Mouse (Mus musculus): ENCODE results near the gene Erp27. TPM values are rescaled to one million over a fixed set of nuclear protein-coding genes. Genes with fewer than 3 reads are reported as not detected.

The Erp27 gene
- polyA plus RNA-seq, 1 experiment from 2014 or later, result not detected

DNA sequence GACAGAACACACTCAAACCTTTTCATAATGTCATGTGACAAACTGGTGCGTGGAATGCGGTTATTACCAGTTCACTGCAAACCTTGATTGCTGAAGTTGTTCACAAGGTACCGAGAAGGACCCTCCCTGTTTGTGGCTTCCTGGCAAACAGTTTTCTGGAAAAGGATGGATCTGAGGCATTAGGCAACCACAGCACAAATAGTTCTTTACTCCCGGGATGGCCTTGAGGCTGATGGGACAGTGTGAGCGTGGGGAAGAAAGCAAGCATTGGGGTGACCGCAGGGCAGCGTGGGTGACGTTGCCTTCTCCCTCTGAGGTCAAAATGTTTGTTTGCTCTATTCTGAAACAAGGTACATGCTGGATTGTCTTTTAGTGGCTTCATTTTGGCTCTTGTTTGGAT is 32.7 kb upstream of the Erp27 start:
- Histone ChIP-seq H3K9ac (ENCODE audit: low read length) (no peak overlapping the region), H3K4me3 (ENCODE audit: low read depth, low read length) (no peak overlapping the region), H3K4me1 (replicated peaks; ENCODE audit: control insufficient read depth, insufficient read depth, low read length) (no peaks in the 10 kb centered on the region), H3K9me3 (ENCODE audit: control insufficient read depth, low read length) (no peaks in the 10 kb centered on the region), H3K4me2 (ENCODE audit: low read depth, low read length, severe bottlenecking) (no peak overlapping the region), H3K36me3 (ENCODE audit: control insufficient read depth, insufficient read depth, low read length) (no peaks in the 10 kb centered on the region), H3K27ac (ENCODE audit: low read depth, low read length) (no peak overlapping the region), H3K27me3 (ENCODE audit: control insufficient read depth, insufficient read depth, low read length) (no peaks in the 10 kb centered on the region)
- ATAC-seq (replicated peaks; ENCODE audit: low FRiP score) (no peak), DNase-seq (ENCODE audit: low spot score) (no peak)
- 86% methylated on average over 8 of the region's 8 CpGs for WGBS

DNA sequence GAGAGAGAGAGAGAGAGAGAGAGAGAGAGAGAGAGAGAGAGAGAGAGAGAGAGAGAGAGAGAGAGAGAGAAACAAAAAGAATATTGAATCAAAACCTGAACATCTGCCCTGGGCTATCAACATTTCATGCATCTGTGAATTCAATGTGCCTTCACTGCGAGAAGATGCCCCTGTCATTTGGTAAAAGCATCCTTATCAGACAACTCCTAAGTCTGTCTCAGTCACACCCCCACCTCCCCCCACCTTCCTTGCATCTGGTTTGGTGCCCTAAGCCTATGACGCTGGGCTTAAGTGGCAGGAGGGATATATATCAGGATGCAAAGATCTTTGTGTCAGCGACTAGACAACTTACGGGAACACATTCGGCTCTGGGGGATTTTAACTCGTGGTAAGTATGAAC is 32.2 kb upstream of the Erp27 start:
- DNase-seq (ENCODE audit: low spot score), result no peak
- Histone ChIP-seq H3K4me3 (ENCODE audit: low read depth, low read length) (no peak overlapping the region), H3K36me3 (ENCODE audit: control insufficient read depth, insufficient read depth, low read length) (no peaks in the 10 kb centered on the region), H3K4me1 (replicated peaks; ENCODE audit: control insufficient read depth, insufficient read depth, low read length) (no peaks in the 10 kb centered on the region), H3K9me3 (ENCODE audit: control insufficient read depth, low read length) (no peaks in the 10 kb centered on the region), H3K27ac (ENCODE audit: low read depth, low read length) (no peak overlapping the region), H3K27me3 (ENCODE audit: control insufficient read depth, insufficient read depth, low read length) (no peaks in the 10 kb centered on the region), H3K4me2 (ENCODE audit: low read depth, low read length, severe bottlenecking) (no peak overlapping the region), H3K9ac (ENCODE audit: low read length) (no peak overlapping the region)
- no peak for ATAC-seq (replicated peaks; ENCODE audit: low FRiP score)
- 90% methylated on average over 6 of the region's 6 CpGs for WGBS

DNA sequence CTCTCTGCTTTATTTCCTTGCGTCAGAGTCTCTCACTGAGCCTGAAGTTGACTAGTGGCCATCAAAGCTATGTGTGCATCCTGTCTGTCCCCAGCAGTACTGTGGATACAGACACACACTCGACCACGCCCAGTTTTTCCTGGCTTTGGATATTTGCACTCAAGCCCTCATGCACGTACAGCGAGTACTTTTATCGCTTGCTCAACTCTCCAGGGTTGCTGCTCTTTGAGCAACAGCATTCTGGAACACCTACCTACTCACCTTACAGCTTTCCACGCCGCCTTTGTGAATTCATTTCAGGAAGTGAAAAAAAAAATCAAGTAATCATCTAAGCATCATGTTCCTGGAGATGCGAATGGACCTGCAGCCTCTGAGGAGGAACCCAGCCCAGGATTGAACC is 30.9 kb upstream of the Erp27 start:
- ATAC-seq (replicated peaks; ENCODE audit: low FRiP score) (no peak), DNase-seq (ENCODE audit: low spot score) (no peak)
- Histone ChIP-seq H3K9me3 (ENCODE audit: control insufficient read depth, low read length) (no peaks in the 10 kb centered on the region), H3K4me3 (ENCODE audit: low read depth, low read length) (no peak overlapping the region), H3K4me1 (replicated peaks; ENCODE audit: control insufficient read depth, insufficient read depth, low read length) (no peaks in the 10 kb centered on the region), H3K27ac (ENCODE audit: low read depth, low read length) (no peak overlapping the region), H3K36me3 (ENCODE audit: control insufficient read depth, insufficient read depth, low read length) (no peaks in the 10 kb centered on the region), H3K27me3 (ENCODE audit: control insufficient read depth, insufficient read depth, low read length) (no peaks in the 10 kb centered on the region), H3K9ac (ENCODE audit: low read length) (no peak overlapping the region), H3K4me2 (ENCODE audit: low read depth, low read length, severe bottlenecking) (no peak overlapping the region)
- WGBS, result 92% methylated on average over 9 of the region's 9 CpGs

DNA sequence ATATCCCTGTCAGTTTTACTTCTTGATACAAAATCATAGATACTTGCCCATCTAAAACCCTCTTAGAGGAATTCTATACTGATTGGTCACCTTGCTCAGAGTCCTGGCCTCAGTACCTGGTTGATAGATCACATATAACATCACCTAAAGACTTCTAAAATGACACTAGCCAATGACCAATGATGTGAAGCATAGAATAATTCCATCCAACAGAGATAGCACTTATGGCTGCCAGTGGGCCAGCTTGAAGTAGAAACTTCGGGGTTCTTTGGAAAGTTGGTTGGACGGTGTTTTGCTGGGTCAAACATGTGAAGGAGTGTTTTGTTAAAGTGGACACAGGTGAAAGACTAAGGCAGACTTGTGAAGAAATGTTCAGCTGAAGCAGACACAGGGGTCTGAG is 28.2 kb upstream of the Erp27 start:
- Histone ChIP-seq H3K27me3 (ENCODE audit: control insufficient read depth, insufficient read depth, low read length) (no peaks in the 10 kb centered on the region), H3K9ac (ENCODE audit: low read length) (no peak overlapping the region), H3K9me3 (ENCODE audit: control insufficient read depth, low read length) (no peaks in the 10 kb centered on the region), H3K36me3 (ENCODE audit: control insufficient read depth, insufficient read depth, low read length) (no peaks in the 10 kb centered on the region), H3K4me1 (replicated peaks; ENCODE audit: control insufficient read depth, insufficient read depth, low read length) (0 out of 2 replicates have a peak, but pooled peaks cover 1% of the 10 kb centered on the region), H3K27ac (ENCODE audit: low read depth, low read length) (no peak overlapping the region), H3K4me2 (ENCODE audit: low read depth, low read length, severe bottlenecking) (no peak overlapping the region), H3K4me3 (ENCODE audit: low read depth, low read length) (no peak overlapping the region)
- 93% methylated on average over 2 of the region's 2 CpGs for WGBS
- ATAC-seq (replicated peaks; ENCODE audit: low FRiP score) (no peak), DNase-seq (ENCODE audit: low spot score) (no peak)

DNA sequence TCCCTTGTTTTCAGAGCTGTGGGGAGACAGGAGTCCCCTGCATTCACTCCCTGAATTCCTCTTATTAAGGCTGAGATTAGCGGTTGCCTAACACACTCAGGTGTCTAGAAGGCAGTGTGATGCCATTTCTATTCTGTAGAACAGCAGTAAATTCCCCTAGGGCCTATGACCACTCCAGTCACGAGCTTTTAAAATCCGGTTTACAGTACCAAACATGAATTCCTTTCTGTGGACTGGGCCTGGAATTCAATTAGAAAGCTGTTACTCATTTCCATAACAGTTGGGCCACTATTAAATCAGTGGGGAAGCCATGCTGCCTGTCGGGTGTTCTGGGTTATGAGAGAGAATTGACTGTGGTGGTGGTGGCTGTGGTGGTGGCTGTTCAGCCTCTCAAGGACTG is 25.7 kb upstream of the Erp27 start:
- H3K9me3 ChIP-seq (ENCODE audit: control insufficient read depth, low read length), result no peaks in the 10 kb centered on the region
- DNase-seq (ENCODE audit: low spot score) (no peak), ATAC-seq (replicated peaks; ENCODE audit: low FRiP score) (no peak)
- H3K4me3 ChIP-seq (ENCODE audit: low read depth, low read length), result no peak overlapping the region
- no peaks in the 10 kb centered on the region for H3K36me3 ChIP-seq (ENCODE audit: control insufficient read depth, insufficient read depth, low read length)
- no peak overlapping the region for H3K27ac ChIP-seq (ENCODE audit: low read depth, low read length)
- whole genome bisulfite sequencing, result 64% methylated on average over 4 of the region's 4 CpGs
- no peak overlapping the region for H3K9ac ChIP-seq (ENCODE audit: low read length)
- 0 out of 2 replicates have a peak, but pooled peaks cover 1% of the 10 kb centered on the region for H3K4me1 ChIP-seq (replicated peaks; ENCODE audit: control insufficient read depth, insufficient read depth, low read length)
- no peak overlapping the region for H3K4me2 ChIP-seq (ENCODE audit: low read depth, low read length, severe bottlenecking)
- no peaks in the 10 kb centered on the region for H3K27me3 ChIP-seq (ENCODE audit: control insufficient read depth, insufficient read depth, low read length)

DNA sequence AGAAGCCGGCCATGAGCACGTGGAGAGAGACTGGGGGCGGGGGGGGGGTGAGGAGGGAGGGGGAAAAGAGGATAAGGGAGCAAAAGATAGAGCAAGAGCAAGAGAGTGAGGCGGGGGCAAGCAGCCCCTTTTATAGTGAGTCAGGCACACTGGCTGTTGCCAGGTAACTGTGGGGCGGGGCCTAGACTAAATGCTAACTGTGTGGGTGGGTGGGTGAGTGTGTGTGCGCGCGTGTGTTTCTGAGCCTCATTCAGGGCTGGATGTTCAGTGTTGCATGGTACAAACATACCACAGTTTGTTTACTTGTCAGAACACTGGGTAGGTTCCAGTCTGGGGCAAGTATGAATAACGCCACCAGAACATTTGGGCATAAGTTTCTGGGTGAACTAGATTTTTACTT is 25.0 kb upstream of the Erp27 start:
- ATAC-seq (replicated peaks; ENCODE audit: low FRiP score) (peak; percentile 81), DNase-seq (ENCODE audit: low spot score) (peak; percentile 61)
- Histone ChIP-seq H3K4me1 (replicated peaks; ENCODE audit: control insufficient read depth, insufficient read depth, low read length) (0 out of 2 replicates have a peak, but pooled peaks cover 1% of the 10 kb centered on the region), H3K9ac (ENCODE audit: low read length) (no peak overlapping the region), H3K36me3 (ENCODE audit: control insufficient read depth, insufficient read depth, low read length) (no peaks in the 10 kb centered on the region), H3K4me2 (ENCODE audit: low read depth, low read length, severe bottlenecking) (no peak overlapping the region), H3K9me3 (ENCODE audit: control insufficient read depth, low read length) (no peaks in the 10 kb centered on the region), H3K27ac (ENCODE audit: low read depth, low read length) (no peak overlapping the region), H3K4me3 (ENCODE audit: low read depth, low read length) (no peak overlapping the region), H3K27me3 (ENCODE audit: control insufficient read depth, insufficient read depth, low read length) (no peaks in the 10 kb centered on the region)
- 58% methylated on average over 9 of the region's 9 CpGs for WGBS

DNA sequence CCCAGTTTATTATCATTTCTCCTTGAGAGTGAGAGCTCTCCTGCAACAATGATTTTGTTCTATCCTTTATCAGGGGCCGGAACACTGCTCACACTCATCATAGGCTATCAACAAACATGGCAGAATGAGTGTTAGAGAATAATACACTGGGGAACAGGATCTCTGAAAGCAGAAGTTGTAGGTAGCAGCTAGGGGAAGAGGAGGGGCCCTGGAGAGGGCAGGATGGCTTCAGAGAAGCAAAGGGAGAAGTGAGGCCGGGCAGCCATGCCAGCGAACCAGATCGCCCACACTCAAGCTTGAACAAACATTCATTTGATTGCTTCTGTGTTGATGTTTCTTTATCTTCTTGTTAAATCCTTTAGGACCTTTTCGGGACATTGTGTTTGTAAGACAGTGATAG is 24.3 kb upstream of the Erp27 start:
- H3K4me3 ChIP-seq (ENCODE audit: low read depth, low read length), result no peak overlapping the region
- DNase-seq (ENCODE audit: low spot score), result no peak
- 87% methylated on average over 5 of the region's 5 CpGs for WGBS
- H3K9me3 ChIP-seq (ENCODE audit: control insufficient read depth, low read length), result no peaks in the 10 kb centered on the region
- 0 out of 2 replicates have a peak, but pooled peaks cover 1% of the 10 kb centered on the region for H3K4me1 ChIP-seq (replicated peaks; ENCODE audit: control insufficient read depth, insufficient read depth, low read length)
- H3K27me3 ChIP-seq (ENCODE audit: control insufficient read depth, insufficient read depth, low read length), result no peaks in the 10 kb centered on the region
- no peak overlapping the region for H3K9ac ChIP-seq (ENCODE audit: low read length)
- ATAC-seq (replicated peaks; ENCODE audit: low FRiP score), result no peak
- H3K27ac ChIP-seq (ENCODE audit: low read depth, low read length), result no peak overlapping the region
- no peaks in the 10 kb centered on the region for H3K36me3 ChIP-seq (ENCODE audit: control insufficient read depth, insufficient read depth, low read length)
- no peak overlapping the region for H3K4me2 ChIP-seq (ENCODE audit: low read depth, low read length, severe bottlenecking)

DNA sequence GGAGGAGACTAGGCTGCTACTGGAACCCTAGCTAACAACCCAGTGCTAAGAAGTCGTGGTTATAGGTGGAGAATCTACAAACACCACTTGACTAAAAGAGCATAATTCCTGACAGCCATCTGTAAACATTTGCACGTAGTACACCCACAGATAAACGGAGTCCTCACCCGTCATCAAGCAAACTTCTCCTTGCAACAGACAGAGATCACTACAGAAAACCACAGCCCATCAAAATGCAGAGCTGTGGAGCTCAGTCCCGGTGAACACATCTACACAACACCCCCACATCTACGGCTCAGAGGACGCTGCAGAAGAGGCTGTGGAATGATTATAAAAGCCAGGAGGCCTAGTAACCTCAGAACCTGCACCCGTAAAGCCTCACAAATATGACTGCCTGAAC is 22.5 kb upstream of the Erp27 start:
- Histone ChIP-seq H3K9me3 (ENCODE audit: control insufficient read depth, low read length) (no peaks in the 10 kb centered on the region), H3K36me3 (ENCODE audit: control insufficient read depth, insufficient read depth, low read length) (no peaks in the 10 kb centered on the region), H3K4me3 (ENCODE audit: low read depth, low read length) (no peak overlapping the region), H3K27me3 (ENCODE audit: control insufficient read depth, insufficient read depth, low read length) (no peaks in the 10 kb centered on the region), H3K27ac (ENCODE audit: low read depth, low read length) (no peak overlapping the region), H3K4me1 (replicated peaks; ENCODE audit: control insufficient read depth, insufficient read depth, low read length) (0 out of 2 replicates have a peak, but pooled peaks cover 1% of the 10 kb centered on the region), H3K9ac (ENCODE audit: low read length) (no peak overlapping the region), H3K4me2 (ENCODE audit: low read depth, low read length, severe bottlenecking) (no peak overlapping the region)
- DNase-seq (ENCODE audit: low spot score), result peak; percentile 47
- ATAC-seq (replicated peaks; ENCODE audit: low FRiP score), result no peak
- WGBS, result 90% methylated on average over 8 of the region's 8 CpGs

DNA sequence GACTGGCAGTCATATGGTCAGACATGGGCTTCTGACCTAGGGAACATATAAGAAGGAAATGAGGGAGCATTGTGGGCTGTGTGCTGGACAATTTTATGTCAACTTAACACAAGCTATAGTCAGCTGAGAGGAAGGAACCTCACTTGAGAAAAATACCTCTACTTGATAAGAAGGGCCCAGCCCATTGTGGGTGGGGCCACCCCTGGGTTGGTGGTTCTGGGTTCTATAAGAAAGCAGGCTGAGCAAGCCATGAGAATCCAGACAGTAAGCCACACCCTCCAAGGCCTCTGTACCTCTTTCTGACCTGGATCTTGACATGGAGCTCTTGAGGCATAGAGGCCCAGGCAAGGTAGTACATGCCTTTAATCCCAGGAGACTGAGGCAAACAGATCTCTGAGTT is 21.4 kb upstream of the Erp27 start:
- H3K4me2 ChIP-seq (ENCODE audit: low read depth, low read length, severe bottlenecking), result no peak overlapping the region
- no peaks in the 10 kb centered on the region for H3K27me3 ChIP-seq (ENCODE audit: control insufficient read depth, insufficient read depth, low read length)
- no peak overlapping the region for H3K27ac ChIP-seq (ENCODE audit: low read depth, low read length)
- no peak overlapping the region for H3K4me3 ChIP-seq (ENCODE audit: low read depth, low read length)
- no peaks in the 10 kb centered on the region for H3K36me3 ChIP-seq (ENCODE audit: control insufficient read depth, insufficient read depth, low read length)
- 0 out of 2 replicates have a peak, but pooled peaks cover 1% of the 10 kb centered on the region for H3K4me1 ChIP-seq (replicated peaks; ENCODE audit: control insufficient read depth, insufficient read depth, low read length)
- H3K9ac ChIP-seq (ENCODE audit: low read length), result no peak overlapping the region
- ATAC-seq (replicated peaks; ENCODE audit: low FRiP score) (no peak), DNase-seq (ENCODE audit: low spot score) (no peak)
- H3K9me3 ChIP-seq (ENCODE audit: control insufficient read depth, low read length), result no peaks in the 10 kb centered on the region
